Mouse (Mus musculus): ENCODE measurements around the gene Mrpl54.

The Mrpl54 gene

DNA sequence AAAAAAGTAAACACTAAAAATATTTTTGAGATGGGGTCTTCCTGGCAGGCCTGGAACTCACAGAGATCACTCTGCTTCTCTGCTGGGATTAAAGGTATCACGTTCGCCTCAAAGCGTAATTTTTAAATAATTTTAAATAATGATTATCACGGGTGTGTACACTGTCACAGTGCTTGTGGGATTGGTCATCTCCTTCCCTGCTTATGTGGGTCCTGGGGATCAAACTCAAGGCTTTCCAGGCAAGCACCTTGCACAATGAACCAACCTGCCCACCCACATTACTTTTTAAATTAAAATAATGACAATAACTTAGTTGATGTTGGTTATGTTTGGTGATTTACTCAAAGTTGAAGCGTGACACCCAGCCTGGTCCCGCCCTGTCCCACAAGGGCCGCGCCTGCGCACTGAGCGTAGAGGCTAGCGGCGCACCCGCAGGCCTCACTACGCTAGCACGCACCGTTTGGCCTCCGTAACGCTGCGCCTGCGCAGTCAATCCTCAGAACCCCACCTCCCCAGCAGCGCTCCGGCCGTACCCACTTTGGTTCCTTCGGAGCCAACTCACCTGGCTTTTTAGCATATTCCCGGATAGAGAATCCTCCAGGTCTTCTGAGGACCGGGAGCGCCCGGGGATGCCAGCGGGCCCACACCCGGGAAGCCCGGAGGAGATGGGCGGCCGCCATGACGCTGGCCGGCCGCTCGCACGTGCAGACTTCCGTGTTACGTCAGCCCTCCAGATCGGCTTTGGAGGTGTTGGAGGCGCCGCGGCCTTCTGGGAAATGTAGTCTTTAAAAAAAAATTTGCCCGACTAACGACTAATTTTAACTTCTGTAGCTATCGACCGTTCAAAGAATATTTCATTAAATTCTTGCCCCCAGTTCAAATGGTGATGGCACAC lies at the start of gene Mrpl54, which contains the start of gene Apba3:
Gene Mrpl54, minus strand, starts transcription at position 724 of the 895 bp plus-strand sequence.
Gene Apba3, plus strand, starts transcription at position 750 of the 895 bp plus-strand sequence.
- DNase-seq: peak; percentile 96

DNA sequence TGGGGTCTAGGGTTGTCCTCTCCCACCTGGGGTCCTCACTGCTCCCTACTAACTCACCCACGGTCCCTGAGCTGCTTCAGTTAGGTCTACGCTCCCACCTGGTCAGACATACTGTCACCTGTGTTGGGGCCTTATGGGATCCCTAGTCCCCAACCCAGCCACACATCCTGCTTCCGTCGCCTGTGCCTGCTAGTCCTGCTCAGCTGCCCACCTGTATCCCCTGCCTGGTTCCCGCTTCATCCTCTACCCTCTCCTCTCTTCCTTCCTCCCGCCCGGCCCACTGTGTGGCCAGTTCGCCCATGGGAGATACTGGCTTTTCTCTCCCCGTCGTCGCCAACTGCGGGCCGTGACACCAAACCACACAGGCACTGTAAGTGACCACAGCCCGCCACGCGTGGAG lies 48.9 kb upstream of the Mrpl54 start:
- DNase-seq: no peak

DNA sequence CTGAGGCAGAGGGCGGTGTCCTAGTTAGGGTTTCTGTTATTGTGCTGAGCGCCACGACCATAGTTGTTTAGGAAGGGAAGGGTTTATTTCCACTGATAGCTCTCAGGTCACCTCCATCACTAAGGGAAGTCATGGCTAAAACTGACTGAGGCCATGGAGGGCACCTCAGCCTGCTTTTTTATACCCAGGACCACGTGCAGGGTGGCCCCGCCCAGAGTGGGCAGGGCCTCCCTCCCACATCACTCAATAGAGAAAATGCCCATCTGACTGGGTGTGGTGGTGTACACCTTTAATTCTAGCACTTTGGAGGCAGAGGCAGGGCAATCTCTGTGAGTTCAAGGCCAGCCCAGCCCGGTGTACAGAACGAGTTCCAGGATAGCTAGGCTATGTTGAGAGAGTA lies 47.5 kb upstream of the Mrpl54 start:
- no peak for DNase-seq

DNA sequence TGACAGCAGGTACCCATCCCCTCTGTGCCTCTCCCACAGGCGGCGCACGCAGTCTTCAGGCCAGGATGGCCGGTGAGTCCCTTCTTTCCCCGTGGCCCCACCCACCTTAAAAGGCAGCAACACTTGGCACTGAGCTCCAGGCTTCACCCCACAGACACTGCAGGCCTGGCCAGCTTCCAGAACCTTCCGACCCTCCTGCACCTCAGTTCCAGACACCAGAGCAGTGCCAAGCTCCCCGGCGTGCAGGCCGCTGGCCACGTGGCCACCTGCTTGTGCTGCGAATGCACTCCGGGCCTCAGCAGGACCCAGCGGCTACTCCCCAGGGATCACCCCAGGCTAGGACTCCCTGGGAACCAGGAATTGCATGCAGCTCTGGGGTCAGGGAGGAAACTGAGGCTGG lies 46.8 kb upstream of the Mrpl54 start:
- no peak for DNase-seq

DNA sequence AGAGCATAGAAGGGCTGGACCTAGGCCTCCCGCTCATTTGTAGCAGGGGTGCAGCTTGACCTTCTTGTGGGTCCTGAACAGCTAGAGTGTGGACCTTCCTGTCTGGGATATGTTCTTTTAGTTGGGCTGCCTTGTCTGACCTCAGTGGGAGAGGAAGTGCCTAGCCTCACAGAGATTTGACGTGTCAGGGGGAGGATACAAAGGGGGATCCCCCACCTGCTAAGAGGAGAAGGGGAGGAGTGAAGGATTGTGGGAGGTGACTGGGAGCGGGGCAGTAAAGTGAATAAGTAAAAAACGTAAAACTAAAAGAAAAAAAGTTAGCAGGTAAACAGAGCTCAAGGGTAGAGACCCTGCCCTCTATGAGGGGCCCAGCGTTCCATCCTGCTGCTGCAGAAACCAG lies 42.8 kb upstream of the Mrpl54 start:
- DNase-seq: no peak

DNA sequence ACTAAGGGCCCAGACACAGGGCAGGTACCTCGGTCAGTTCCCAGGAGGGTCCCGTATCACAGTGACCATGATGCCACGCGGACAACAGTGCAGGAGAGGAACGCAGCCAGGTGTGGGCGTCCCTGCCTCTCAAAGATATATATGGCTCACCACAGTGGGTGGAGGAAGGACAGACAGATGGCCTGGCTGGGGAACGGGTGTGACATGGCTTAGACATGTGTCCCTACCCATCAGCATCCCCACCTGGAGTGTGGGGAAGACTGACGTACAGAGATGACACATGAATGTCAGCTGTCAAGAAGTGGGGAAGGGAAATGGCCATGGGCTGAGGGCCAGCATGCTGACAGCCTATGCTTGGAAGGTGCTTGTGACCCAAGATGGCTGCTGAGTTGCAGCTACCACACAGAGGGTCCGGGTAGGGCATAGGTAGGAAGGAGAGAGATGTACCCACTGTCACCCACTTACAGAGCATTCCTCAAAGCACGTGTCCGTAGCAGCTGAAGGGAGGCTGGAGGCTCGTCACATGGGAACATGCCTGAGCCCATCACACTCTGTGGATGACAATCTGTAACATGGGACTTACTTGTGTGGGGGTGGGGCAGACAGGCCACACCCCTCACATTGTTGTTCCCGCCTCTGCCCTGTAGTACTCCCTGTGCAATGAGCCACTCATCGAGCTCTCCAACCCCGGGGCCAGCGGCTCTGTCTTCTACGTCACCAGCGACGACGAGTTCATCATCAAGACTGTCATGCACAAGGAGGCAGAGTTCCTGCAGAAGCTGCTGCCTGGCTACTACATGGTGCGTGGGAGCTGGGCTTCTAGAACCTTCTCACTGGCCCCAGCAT lies 40.3 kb upstream of the Mrpl54 start:
- no peak for DNase-seq

DNA sequence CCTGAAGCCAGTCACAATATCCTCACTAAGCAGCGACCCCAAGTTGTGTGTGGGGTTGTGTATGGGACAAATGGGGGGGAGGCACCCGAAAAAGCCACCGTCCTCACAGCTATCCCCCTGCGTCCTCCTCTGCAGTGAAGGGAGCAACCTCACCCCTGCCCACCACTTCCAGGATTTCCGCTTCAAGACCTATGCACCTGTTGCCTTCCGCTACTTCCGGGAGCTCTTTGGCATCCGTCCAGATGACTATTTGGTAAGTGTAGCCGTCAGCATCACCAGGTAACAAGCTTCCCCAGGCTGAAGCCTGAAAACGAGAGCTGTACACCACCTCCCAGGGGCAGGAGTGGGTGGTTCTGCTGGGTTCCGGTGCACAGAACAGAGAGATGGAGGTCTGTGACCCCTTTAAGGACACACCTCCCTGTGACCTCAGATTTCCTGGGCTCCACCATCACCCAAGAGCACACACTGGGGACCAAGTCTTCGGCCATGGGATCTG lies 39.5 kb upstream of the Mrpl54 start:
- no peak for DNase-seq

DNA sequence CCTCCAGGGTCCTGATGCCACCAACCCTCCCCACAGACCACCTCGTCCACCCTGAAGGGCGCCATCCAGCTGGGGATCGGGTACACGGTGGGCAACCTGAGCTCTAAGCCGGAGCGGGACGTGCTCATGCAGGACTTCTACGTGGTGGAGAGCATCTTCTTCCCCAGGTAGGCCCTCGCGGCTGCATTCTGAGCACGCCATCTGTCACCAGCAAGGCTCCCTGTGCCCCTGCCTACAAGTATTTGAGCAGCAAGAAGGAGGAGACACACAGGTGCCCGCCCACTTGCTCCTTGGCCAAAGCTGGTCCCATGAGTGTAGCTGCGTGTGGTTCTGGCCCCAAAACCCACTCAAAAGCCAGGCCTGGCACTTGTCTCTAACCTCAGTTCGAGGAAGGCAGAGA lies 38.9 kb upstream of the Mrpl54 start:
- DNase-seq: no peak

DNA sequence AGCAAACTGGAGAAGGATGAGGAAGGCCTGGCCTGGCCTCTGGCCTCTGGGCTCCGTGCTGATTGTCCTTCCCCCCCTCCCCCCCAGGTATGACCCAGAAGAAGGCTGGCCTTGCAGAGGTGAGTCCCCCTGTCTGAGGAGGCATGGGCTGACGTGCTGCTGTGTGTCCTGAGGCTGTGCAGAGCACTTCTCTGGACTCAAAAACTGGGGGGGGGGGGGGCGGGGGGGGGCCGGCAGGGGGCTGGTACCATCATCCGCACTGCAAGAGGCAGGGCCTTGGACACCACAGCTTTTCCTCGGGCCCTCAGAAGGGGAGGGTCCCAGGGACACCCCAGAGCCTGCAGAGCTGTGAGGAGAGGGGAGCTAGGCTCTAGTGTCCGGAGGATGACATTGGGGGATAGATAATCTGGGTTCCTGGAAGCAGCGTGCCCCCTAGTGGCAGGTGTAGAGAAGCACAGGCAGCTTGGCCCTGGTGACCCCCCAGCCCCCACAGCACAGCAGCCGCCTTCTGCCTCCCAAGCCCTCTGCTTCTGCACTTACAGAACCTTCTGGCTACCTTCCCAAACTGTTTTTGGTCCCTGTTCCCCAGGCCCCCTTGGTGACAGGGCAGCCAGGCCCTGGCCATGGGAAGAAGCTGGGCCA lies 38.0 kb upstream of the Mrpl54 start:
- DNase-seq: peak; percentile 44

DNA sequence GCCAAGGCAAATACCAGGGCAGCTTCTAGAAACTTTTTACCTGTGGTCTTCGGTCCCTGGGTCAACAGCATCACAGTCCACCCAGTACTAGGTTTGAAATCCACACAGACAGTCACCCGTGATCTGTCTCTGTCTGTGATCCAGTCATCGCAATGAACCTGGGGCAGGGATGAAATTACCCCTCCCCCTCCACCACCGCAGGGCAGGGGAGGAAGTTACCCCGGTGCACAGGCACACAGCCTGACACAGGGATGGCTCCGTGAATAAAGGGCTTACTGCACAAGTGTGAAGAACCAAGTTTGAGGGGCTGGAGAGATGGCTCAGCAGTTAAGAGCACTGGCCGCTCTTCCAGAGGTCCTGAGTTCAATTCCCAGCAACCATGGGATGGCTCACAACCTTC lies 37.0 kb upstream of the Mrpl54 start:
- no peak for DNase-seq

DNA sequence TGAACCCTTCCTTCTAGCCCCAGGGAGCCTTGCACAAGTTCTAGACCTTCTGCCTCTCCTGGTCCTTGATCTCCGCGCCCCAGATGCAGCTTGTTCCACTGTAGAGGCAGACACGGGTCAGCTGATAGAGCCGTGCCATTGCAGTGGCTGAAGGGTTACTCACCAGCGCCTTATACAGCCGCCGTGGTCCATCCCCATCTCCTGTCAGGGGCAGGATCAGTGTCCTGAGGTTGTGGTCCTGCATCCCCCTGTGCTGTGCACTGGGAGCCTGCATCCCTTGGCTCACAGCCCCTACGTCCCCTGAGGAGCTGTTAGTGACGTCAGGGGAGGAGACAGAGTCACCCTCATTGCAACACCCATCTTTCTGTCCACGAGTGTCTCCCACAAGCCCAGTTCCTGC lies 36.5 kb upstream of the Mrpl54 start:
- no peak for DNase-seq

DNA sequence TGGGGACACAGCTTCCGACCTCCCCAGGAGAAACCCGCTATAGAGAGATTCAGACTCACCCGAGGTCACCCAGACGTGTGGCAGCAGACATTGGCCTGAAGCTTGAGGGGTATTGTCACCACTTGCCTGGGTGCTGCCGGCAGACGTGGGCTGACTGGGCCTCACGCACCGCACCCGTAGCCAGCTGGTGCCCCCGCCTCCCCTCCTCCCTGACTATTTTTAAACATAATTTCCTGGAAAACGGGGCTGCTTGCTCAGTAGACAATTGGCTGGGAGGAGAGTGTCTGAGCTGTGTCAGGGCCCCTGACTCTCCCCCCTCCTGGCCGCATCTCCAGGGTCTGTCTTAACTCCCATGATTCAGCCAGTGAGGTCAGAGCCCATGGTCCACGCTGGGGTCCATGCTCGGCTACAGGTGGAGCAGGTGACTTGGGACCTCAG lies 36.1 kb upstream of the Mrpl54 start:
- no peak for DNase-seq

DNA sequence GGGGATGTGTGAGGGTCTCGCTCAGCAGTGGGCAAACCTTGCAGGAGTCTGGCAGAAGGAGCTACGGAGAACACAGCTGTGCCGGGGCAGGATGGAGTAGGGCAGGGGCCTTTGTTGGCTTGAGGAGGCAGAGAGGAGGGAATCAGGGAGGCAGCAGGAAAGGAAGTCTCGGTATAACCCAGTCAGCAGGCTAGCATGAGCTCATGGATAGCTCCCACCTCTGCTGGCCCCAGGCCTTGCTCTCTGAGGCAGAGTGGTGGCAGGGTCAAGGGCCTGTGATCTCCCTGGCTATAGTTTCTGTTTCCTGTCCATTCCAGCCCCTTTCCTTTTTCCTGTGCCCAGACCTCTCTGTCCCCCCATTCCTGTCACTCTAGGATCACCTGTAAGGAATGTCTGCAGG lies 35.6 kb upstream of the Mrpl54 start:
- DNase-seq: no peak

DNA sequence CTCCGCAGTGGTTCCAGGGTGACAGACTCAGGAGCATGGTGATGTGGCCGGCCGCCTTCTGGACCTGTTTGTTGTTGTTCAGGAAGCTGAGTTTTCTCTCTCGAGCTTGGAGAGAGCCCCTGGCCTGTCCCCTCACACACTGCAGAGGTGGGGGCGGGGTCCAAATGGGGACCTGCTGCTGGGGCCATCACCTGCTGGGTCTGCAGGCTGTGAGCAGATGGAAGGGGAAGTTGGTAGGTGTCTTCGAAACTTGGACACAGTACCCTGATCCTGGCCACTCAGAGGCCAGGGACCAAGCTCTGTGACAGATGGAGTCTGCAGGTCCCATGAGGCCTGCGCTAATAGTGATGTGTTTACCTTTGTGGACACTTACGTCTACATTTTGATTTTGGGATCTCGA lies 34.6 kb upstream of the Mrpl54 start:
- no peak for DNase-seq

DNA sequence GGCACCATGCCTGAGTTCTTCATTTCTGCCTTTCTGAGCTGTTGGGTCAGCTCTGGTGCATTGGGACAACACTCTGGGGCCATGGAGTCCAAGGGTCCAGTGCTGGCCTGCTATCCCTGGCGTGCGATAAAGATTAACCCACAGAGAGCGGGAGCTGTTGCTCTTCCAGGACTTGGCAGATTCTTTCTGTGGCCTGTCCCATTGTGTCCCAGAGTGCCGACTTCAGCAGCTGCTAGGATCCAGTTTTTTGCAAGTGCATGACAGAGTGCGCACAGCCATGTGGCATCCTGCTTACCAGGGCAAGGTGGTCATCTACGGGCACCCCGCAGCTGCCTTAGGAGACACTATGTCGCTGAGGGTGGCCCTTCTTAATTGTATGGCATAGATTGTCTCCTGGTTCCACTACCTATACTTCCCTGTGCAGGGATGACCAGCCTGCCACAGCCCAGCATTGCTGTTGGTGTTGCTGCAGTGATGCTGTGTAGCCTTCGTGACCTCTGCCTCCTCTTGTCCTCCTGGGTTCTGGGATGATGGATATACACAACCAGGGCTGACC lies 33.7 kb upstream of the Mrpl54 start:
- no peak for DNase-seq

DNA sequence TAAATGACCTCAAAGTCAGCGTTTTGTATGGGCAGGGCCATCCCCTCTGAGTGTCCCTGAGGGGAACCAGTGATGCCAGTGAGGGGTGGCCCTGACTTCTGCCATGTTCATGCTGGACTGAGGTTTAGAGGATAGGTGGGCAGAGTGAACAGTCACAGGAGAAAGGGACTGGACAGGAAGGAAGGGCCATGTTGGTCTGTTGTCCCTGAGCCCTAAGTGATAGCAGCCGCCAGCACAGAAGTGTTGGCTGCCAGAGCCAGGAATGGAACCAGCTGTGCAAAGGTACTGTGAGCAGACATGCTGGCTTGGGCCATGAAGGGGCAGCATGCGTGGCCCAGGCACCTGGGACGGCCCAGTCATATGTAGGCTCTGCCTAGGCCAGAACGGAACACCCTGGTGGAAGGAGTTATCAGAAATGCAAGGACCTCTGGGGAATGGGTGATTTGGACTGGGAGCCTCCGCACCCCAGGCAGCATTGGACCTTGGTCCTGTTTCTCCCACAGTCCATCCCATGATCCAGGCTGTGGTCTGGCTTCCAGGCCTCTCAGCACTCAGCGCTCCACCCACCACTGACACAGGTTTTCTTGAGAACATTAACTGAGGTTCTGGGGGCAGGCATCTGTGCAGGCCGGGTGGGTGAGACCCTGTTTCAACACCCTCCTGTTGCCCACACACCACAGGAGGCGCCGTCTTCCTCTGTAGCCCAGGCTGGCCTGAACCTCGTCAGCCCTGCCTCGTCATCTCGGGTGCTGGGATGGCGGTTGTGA lies 33.0 kb upstream of the Mrpl54 start:
- DNase-seq: no peak

DNA sequence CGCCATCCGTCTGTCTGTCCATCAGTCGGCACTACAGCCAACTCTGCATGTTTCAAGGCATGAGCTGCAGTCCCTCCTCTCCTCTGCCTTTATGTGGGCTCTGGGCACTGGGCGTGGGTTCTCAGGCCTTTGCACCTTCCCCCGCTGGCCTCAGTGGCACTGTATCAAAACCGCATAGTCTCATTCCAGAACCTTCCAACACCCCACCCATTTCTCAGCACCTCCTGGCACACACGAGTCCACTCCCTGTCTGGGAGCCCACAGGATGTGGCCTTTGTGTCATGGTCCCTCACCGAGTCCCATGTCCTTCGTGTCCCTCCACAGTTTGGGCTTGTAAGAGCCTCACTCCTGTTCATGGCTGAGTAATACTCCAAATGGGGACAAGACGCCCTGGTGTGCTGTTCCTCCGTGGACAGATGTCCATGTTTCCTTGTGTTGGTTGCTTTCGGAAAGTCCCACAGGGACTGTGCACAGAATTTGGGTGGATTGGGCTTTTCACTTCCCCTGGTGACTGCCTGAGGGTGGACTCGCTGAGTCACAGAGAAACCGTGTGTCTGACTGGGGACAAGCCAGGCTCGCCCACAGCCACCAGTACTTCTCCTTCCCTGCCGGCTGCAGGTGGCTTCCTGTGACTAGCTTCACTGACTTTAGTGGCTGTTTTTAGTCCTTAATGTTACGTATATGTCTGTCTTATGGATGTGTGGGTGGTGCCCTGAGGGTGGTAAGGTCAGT lies 31.8 kb upstream of the Mrpl54 start:
- DNase-seq: no peak

DNA sequence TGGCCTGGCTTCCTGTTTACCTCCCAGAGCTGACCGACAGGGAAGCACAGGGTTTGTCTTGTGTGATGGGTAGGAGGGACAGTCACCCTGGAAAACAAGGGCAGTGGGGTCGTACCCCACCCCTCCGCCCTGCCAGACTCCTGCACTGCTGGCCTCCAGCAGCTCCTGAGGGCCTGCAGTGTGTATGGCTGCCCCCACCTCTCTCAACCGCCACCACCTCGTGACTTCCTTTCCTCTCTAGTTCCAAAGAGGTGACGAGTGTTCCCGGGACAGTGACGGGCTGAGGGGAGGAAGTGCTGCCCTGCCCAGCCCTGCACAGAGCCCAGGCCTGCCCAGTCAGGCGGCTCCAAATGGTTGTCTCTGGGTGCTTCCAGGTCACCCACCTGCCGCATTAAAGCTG lies 31.1 kb upstream of the Mrpl54 start:
- no peak for DNase-seq

DNA sequence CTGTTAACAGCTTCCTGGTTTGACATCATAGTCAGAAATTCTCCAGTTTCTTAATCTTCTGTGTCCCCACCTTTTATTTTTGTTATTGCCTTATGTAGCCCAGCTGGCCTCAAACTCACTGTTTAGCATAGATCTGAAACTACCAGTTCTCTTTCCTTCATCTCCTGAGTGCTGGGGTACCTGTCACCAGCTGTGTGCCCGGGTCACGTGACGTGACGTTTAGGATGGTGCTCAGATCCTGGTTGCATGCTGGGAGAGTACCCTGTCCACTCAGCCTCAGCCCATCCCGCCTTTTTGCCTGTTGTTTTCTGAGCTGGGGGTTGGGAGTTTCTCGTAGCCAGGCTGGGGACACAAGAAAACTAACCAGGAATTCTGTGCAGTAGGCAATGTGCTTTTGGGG lies 30.5 kb upstream of the Mrpl54 start:
- DNase-seq: no peak

DNA sequence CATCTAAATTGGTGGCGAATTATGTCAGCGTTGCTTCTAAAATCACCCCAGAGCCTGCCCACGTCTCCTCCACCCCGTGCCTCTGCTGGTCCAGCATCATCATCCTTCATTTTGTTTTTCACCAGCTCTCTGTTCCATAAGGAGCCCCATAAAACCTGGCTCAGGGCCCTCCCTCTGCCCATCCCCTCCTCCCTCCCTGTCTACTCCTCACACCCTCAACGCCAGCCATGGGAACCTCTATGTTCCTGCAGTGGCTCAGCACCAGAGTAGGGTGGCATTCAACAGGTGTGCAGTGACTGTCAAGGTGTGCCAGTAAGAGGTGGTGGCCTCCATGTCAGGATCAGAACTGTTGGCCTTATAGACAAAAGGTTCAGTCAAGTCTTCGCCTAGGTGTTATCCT lies 28.5 kb upstream of the Mrpl54 start:
- no peak for DNase-seq

DNA sequence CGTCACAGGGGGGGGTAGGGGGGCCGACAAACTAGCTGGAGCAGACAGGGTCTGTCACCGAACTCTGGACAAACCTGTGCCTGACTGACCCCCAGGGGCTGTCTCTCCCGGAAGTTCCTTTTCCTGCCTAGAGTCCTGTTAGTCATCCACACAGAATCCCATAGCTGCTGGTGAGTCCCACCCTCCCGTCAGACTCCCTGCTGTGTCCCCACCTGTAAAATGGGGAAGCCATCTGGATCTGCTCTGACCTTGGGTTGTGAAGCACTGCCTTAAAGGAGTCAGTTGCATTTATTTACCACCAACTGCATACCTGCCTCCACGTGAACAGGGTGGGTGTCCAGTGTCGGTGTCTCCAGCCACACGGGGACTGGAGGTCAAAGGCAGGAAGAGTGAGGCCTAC lies 27.7 kb upstream of the Mrpl54 start:
- DNase-seq: no peak
